Mouse (Mus musculus) liver, postnatal 0 days (tissue): ENCODE results near the gene Gdap1l1. TPM values are rescaled to one million over a fixed set of nuclear protein-coding genes. Genes with fewer than 3 reads are reported as not detected.
"Not testable (repeated sequence)": the region's sequence is repeated elsewhere in the genome, so short reads cannot be mapped to it uniquely, and the experiment has no call there.

ENCODE experiments used
- ATAC-seq: fragments of 200-750 bp; cut with Nextera tagmentation; 2 replicates; pipeline ENCODE4 v1.8.0; 2017; ENCODE audit warnings: mild to moderate bottlenecking, moderate library complexity
- DNase-seq: peaks from one replicate; pipeline ENCODE4 v3.0.0-alpha.2; 2016
- H3K27ac ChIP-seq: fragments of 300-500 bp; sonication (generic); 2 replicates; pipeline ENCODE4 v1.5.1; 2014; ENCODE audit warnings: antibody characterized with exemption, moderate library complexity, mild to moderate bottlenecking, low read depth
- H3K27me3 ChIP-seq: fragments of 300-500 bp; sonication (generic); 2 replicates; pipeline ENCODE4 v1.6.1; 2014; ENCODE audit warnings: low read length, control low read depth, mixed read lengths; ENCODE audit not compliant: insufficient read depth
- H3K36me3 ChIP-seq: fragments of 300-500 bp; sonication (generic); replicated peaks from 2 replicates; pipeline ENCODE4 v1.6.1; 2014; ENCODE audit warnings: mild to moderate bottlenecking, control low read depth, low read length, moderate library complexity, mixed read lengths; ENCODE audit not compliant: insufficient read depth
- H3K4me1 ChIP-seq: fragments of 300-500 bp; sonication (generic); 2 replicates; pipeline ENCODE4 v1.6.1; 2014; ENCODE audit warnings: antibody characterized with exemption, mild to moderate bottlenecking, control low read depth; ENCODE audit not compliant: insufficient read depth
- H3K4me2 ChIP-seq: fragments of 300-500 bp; sonication (generic); 2 replicates; pipeline ENCODE4 v1.6.1; 2014; ENCODE audit warnings: low read depth, mild to moderate bottlenecking, low read length, moderate library complexity, mixed read lengths
- H3K4me3 ChIP-seq: fragments of 300-500 bp; sonication (generic); 2 replicates; pipeline ENCODE4 v1.5.1; 2014; ENCODE audit warnings: low read depth, low read length
- H3K9ac ChIP-seq: fragments of 300-500 bp; sonication (generic); replicated peaks from 2 replicates; pipeline ENCODE4 v1.6.1; 2014; ENCODE audit warnings: mild to moderate bottlenecking, moderate library complexity
- H3K9me3 ChIP-seq: fragments of 300-500 bp; sonication (generic); 2 replicates; pipeline ENCODE4 v1.6.1; 2016; ENCODE audit warnings: mild to moderate bottlenecking, control low read depth, low read length, mixed read lengths
- CTCF ChIP-seq: sonication (generic); IDR thresholded peaks from 2 replicates; pipeline ENCODE4 v1.5.1; 2016; ENCODE audit warnings: antibody characterized with exemption, low read depth
- EP300 ChIP-seq: IDR thresholded peaks from 2 replicates; pipeline ENCODE4 v1.6.1; 2016; ENCODE audit warnings: antibody characterized with exemption, low read depth, mild to moderate bottlenecking
- WGBS: fragments of 180-500 bp; shearing (Covaris S2); extraction: QIAGEN DNeasy Blood & Tissue Kit; methylation state at CpG from one replicate; pipeline ENCODE4 v1.1.7; 2014; ENCODE audit not compliant: insufficient replicate concordance; 5-methylcytosine and 5-hydroxymethylcytosine counted together
- polyA plus RNA-seq: library from polyadenylated mRNA; unstranded; fragments of >200 nt; fragmentation: Nextera tagmentation; extraction: Ambion mirVana; gene quantifications from 2 replicates; pipeline ENCODE4 v1.2.1, GENCODE M21; 2015

Gdap1l1 gene
- polyA plus RNA-seq, 1 experiment from 2014 or later, result not detected

DNA sequence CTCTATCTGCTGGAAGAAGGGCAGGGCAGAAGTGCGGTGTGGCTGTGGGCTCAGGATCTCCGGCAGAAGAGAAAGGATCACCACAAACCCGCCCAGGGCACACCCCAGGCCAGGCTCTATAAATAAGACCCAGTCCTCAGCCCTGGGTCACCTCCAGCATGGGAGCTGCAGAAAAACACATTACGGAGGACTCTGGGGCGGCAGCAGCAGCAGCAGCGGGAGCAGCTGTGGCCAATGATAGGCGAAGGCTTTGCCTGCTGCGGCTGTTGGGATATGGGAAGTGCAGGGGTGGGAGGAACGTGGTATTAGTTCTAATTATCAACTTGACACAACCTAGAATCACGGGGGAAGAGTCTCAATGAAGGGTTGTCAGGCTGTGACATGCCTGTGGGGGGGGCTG lies 21.1 kb downstream of the Gdap1l1 start:
- no peak overlapping the region for H3K27ac ChIP-seq
- 36% methylated on average over 10 of the region's 10 CpGs for whole genome bisulfite sequencing
- no peak overlapping the region for H3K4me2 ChIP-seq
- H3K36me3 ChIP-seq, result no peaks in the 10 kb centered on the region
- ATAC-seq (no peak), DNase-seq (no peak)
- H3K4me3 ChIP-seq, result no peak overlapping the region
- no peak for TF ChIP-seq EP300
- no peak for TF ChIP-seq CTCF
- no peaks in the 10 kb centered on the region for H3K9me3 ChIP-seq
- H3K9ac ChIP-seq, result no peak overlapping the region
- H3K4me1 ChIP-seq, result no peaks in the 10 kb centered on the region
- H3K27me3 ChIP-seq, result peaks cover 6% of the 10 kb centered on the region; the same call in 1 of the 2 replicates

DNA sequence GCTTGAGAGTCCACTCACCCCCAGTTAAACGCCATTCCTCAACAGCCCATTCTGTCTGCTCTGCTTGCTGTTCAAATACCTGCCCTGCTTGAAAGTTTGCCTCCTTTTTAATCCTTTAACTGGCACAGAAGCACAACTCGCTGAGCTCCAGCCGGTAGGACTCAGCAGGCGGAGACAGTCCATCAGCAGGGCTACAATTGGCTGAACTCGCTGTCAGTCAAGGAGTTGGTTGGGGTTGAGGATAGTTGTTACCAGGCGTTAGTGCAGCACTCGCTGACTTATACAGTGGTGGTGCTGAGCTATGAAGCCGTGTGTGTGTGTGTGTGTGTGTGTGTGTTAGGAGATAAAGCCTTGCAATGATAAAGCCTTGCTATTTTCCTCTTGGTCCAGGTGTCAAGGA lies 22.3 kb downstream of the Gdap1l1 start:
- ATAC-seq, result no peak
- no peak overlapping the region for H3K27ac ChIP-seq
- WGBS, result 81% methylated on average over 8 of the region's 8 CpGs

DNA sequence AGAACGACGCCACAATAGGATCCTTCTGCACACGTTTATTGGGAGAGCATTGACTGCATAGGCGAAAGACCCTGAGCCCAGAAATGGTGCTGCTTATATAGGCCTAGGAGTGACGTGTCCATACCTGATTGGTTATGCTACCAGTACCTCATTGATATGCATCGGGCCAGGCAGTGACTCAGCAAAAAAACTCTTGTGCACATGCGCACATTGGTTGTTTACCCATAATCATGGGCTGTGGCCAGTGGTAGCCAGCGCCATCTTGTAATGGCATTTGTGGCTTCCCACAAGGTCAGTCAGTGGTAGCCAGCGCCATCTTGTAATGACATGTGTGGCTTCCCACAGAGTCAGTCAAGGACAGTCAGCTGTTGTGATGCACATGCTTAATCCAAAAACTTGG lies 23.0 kb downstream of the Gdap1l1 start:
- not testable (repeated sequence) for H3K4me3 ChIP-seq, H3K9ac ChIP-seq, H3K27ac ChIP-seq, H3K36me3 ChIP-seq, H3K27me3 ChIP-seq, ATAC-seq, H3K9me3 ChIP-seq, DNase-seq, H3K4me1 ChIP-seq, H3K4me2 ChIP-seq
- 87% methylated on average over 9 of the region's 9 CpGs for WGBS

More for the DNA sequence above, 22.3 kb downstream of the Gdap1l1 start:
- H3K4me1 ChIP-seq, result no peaks in the 10 kb centered on the region
- no peaks in the 10 kb centered on the region for H3K36me3 ChIP-seq
- no peaks in the 10 kb centered on the region for H3K9me3 ChIP-seq
- DNase-seq, result no peak
- H3K4me2 ChIP-seq, result no peak overlapping the region
- peaks cover 6% of the 10 kb centered on the region; the same call in 1 of the 2 replicates for H3K27me3 ChIP-seq
- H3K4me3 ChIP-seq, result no peak overlapping the region
- TF ChIP-seq CTCF (no peak), EP300 (no peak)
- H3K9ac ChIP-seq, result no peak overlapping the region

DNA sequence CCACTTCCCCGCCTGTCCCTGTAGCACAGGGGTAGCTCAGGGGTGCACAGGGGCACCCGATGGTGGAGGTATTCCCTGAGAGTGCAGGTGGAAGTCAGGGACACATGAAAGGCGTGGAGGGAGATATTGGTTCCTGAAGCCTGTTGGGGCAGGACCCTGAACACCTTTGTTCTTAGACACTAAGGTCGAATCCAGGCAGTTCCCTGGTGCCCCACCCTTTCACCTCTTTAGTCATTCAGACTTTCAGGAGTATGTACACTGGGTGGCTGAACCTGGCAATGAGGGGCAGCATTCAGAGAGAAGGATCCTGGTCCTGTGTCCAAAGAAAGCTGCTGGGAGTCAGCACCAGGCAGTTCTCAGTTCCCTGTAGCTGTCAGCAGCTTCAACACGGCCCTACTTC lies 24.1 kb downstream of the Gdap1l1 start:
- H3K27ac ChIP-seq, result no peak overlapping the region
- ATAC-seq, result no peak
- H3K4me3 ChIP-seq, result no peak overlapping the region
- H3K9ac ChIP-seq, result no peak overlapping the region
- H3K4me1 ChIP-seq, result no peaks in the 10 kb centered on the region
- DNase-seq, result no peak
- H3K36me3 ChIP-seq, result no peaks in the 10 kb centered on the region; the same call in 1 of the 2 replicates
- WGBS, result 66% methylated on average over 5 of the region's 5 CpGs
- H3K27me3 ChIP-seq, result peaks cover 6% of the 10 kb centered on the region; the same call in 1 of the 2 replicates
- no peaks in the 10 kb centered on the region for H3K9me3 ChIP-seq
- no peak for TF ChIP-seq EP300
- no peak for TF ChIP-seq CTCF
- no peak overlapping the region for H3K4me2 ChIP-seq

DNA sequence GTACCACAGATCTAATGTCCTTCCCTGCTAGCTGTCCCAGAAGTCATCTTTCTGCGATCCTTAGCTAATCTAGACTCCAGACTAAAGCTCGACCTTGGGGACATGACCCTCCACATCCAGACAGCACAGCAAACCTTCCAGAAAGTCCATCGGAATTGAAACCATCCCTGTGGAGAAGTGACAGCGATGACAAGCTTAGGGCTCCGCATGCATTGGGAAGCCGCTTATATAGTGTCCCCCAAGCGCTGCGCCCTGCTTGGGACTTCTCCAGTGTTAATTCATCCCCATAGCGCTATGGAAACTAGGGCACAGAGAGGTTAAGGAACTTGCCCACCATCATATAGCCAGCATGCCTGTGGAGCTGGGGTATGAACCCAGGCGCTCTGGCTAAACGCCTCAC lies 24.5 kb downstream of the Gdap1l1 start:
- H3K27ac ChIP-seq, result no peak overlapping the region
- H3K9ac ChIP-seq, result no peak overlapping the region
- no peak overlapping the region for H3K4me3 ChIP-seq
- peaks cover 6% of the 10 kb centered on the region; the same call in 1 of the 2 replicates for H3K27me3 ChIP-seq
- no peaks in the 10 kb centered on the region for H3K9me3 ChIP-seq
- no peaks in the 10 kb centered on the region for H3K4me1 ChIP-seq
- DNase-seq (no peak), ATAC-seq (no peak)
- peaks cover 1% of the 10 kb centered on the region; the same call in 1 of the 2 replicates for H3K36me3 ChIP-seq
- no peak overlapping the region for H3K4me2 ChIP-seq
- no peak for TF ChIP-seq EP300
- no peak for TF ChIP-seq CTCF
- 68% methylated on average over 11 of the region's 11 CpGs for WGBS

DNA sequence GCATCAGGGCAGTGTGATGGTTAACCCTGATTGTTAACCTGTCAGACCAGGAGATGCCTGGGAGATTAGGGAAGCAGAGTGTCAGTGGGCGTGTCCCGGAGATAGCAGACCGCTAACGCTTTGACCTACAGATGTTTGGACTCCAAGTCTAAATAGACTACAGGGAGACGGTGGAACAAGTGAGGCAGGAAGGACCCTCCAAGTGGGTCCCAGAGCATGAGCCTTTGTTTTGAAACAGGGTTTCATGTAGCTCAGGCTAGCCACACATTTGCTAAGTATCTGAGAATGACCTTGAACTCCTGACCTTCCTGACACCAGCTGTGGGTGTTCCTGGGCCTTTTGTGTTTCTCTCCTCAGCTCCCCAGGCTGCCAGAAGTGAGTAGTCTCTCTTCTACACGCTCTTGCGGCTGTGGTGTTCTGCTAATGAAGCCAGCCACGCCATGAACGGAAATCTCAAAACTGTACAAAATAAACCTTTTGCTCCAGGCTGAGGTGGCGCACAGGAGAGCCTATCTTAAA lies 25.0 kb downstream of the Gdap1l1 start:
- Histone ChIP-seq H3K9me3 (no peaks in the 10 kb centered on the region), H3K27me3 (peaks cover 4% of the 10 kb centered on the region; the same call in 1 of the 2 replicates), H3K4me3 (no peak overlapping the region), H3K4me2 (no peak overlapping the region), H3K27ac (no peak overlapping the region), H3K36me3 (peaks cover 5% of the 10 kb centered on the region; the same call in 1 of the 2 replicates), H3K9ac (no peak overlapping the region), H3K4me1 (no peaks in the 10 kb centered on the region)
- DNase-seq (no peak), ATAC-seq (0 out of 2 replicates have a peak, but pooled peaks have one; percentile 26)
- TF ChIP-seq EP300 (no peak), CTCF (no peak)
- WGBS, result 54% methylated on average over 10 of the region's 10 CpGs

DNA sequence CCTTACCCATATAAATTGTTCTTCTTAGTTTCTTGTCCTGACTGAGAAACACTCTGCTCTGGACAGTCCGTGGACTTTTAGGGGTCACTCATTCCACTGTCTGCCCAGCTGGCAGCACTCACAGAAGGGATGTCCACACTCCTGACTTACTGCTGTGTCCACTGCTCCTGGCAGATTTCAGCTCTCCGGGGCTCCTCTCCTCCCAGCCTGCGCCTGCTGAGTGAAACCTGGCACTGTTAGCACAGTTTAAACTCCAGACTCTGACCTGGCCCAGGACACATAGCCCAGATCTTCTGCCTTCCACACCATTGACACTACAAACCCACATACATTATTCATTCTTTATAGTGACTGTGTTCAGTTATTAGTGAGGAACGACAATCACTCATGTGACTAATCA lies 25.7 kb downstream of the Gdap1l1 start:
- Histone ChIP-seq H3K4me3 (no peak overlapping the region), H3K27me3 (no peaks in the 10 kb centered on the region), H3K9me3 (no peaks in the 10 kb centered on the region), H3K36me3 (peaks cover 6% of the 10 kb centered on the region; the same call in 1 of the 2 replicates), H3K27ac (no peak overlapping the region), H3K4me1 (no peaks in the 10 kb centered on the region), H3K9ac (no peak overlapping the region), H3K4me2 (no peak overlapping the region)
- no peak for TF ChIP-seq EP300
- TF ChIP-seq CTCF, result no peak
- WGBS, result 67% methylated on average over 4 of the region's 4 CpGs
- ATAC-seq (0 out of 2 replicates have a peak, but pooled peaks have one; percentile 21), DNase-seq (no peak)
